8 mouse cellular contexts compared by ENCODE assay signal in genomic region chr13:104286897-104287309, GRCm38 (mm10). TPM values are rescaled to one million over a fixed set of nuclear protein-coding genes. Genes with fewer than 3 reads are reported as not detected.
A peak's percentile ranks its signal among the peaks of the same experiment; 100 is the strongest.
DNase-seq lines count a peak whose midpoint lies in the region; ATAC-seq and TF ChIP-seq lines count a peak whose summit lies in the region.

No protein-coding gene starts in this region.

- no peaks in the 10 kb centered on the region for H3K27me3 ChIP-seq in embryonic facial prominence, embryonic 15.5 days
- H3K27me3 ChIP-seq in heart, adult 2 months (ENCODE audit: control insufficient read depth, insufficient read depth, low read length), result no peaks in the 10 kb centered on the region
- H3K27me3 ChIP-seq in kidney, adult 2 months (replicated peaks; ENCODE audit: control insufficient read depth, insufficient read depth, low read length), result no peaks in the 10 kb centered on the region
- no peaks in the 10 kb centered on the region for H3K27me3 ChIP-seq in limb, embryonic 12.5 days
- H3K27me3 ChIP-seq in midbrain, embryonic 14.5 days (ENCODE audit: control insufficient read depth, insufficient read depth, low read length), result no peaks in the 10 kb centered on the region

- H3K4me1 ChIP-seq in bone marrow, adult 2 months (ENCODE audit: control insufficient read depth, insufficient read depth, low read length), result no peaks in the 10 kb centered on the region
- H3K4me1 ChIP-seq in embryonic facial prominence, embryonic 15.5 days, result peaks cover 11% of the 10 kb centered on the region; the same call in 1 of the 2 replicates
- no peaks in the 10 kb centered on the region for H3K4me1 ChIP-seq in heart, adult 2 months (ENCODE audit: control insufficient read depth, insufficient read depth, low read length)
- H3K4me1 ChIP-seq in kidney, adult 2 months (ENCODE audit: control insufficient read depth, insufficient read depth, low read length), result no peaks in the 10 kb centered on the region; the same call in 1 of the 2 replicates
- H3K4me1 ChIP-seq in limb, embryonic 12.5 days (replicated peaks), result no peaks in the 10 kb centered on the region; the same call in 1 of the 2 replicates
- peaks cover 10% of the 10 kb centered on the region for H3K4me1 ChIP-seq in midbrain, embryonic 14.5 days (ENCODE audit: control insufficient read depth, insufficient read depth, low read length)

- H3K4me3 ChIP-seq in bone marrow, adult 2 months (replicated peaks; ENCODE audit: control insufficient read depth, low read depth, low read length), result peak overlapping the region; percentile 63
- H3K4me3 ChIP-seq in embryonic facial prominence, embryonic 15.5 days (replicated peaks), result peak overlapping the region; percentile 52
- peak overlapping the region; percentile 67 for H3K4me3 ChIP-seq in heart, adult 2 months
- peak overlapping the region; percentile 46 for H3K4me3 ChIP-seq in kidney, adult 2 months (ENCODE audit: insufficient read depth, low read depth, low read length)
- peak overlapping the region; percentile 40 for H3K4me3 ChIP-seq in limb, embryonic 12.5 days (replicated peaks)
- H3K4me3 ChIP-seq in midbrain, embryonic 14.5 days (replicated peaks; ENCODE audit: low read depth, low read length), result peak overlapping the region; percentile 38

- no peaks in the 10 kb centered on the region for H3K9me3 ChIP-seq in embryonic facial prominence, embryonic 15.5 days (replicated peaks)
- no peaks in the 10 kb centered on the region for H3K9me3 ChIP-seq in limb, embryonic 12.5 days
- H3K9me3 ChIP-seq in midbrain, embryonic 14.5 days (ENCODE audit: control insufficient read depth, low read length), result no peaks in the 10 kb centered on the region

- peak; percentile 91 for ATAC-seq in embryonic facial prominence, embryonic 15.5 days (ENCODE audit: insufficient number of reproducible peaks, low FRiP score, low TSS enrichment, low read depth)
- ATAC-seq in limb, embryonic 12.5 days (ENCODE audit: insufficient number of reproducible peaks, insufficient read depth, low FRiP score, low TSS enrichment, low read depth), result peak; percentile 86
- ATAC-seq in midbrain, embryonic 14.5 days (ENCODE audit: low FRiP score, low TSS enrichment), result peak; percentile 93

- TF ChIP-seq CTCF in bone marrow, adult 2 months (IDR thresholded peaks at IDR 0.05; ENCODE audit: control insufficient read depth, insufficient read depth, low read length), result no peak
- no peak for TF ChIP-seq CTCF in heart, adult 2 months (IDR thresholded peaks at IDR 0.05)
- TF ChIP-seq CTCF in kidney, adult 2 months (conservative IDR thresholded peaks at IDR 0.05; ENCODE audit: insufficient read depth, insufficient read length, low read depth, low read length), result no peak

- H3K36me3 ChIP-seq in embryonic facial prominence, embryonic 15.5 days, result no peaks in the 10 kb centered on the region
- H3K36me3 ChIP-seq in heart, adult 2 months (ENCODE audit: control insufficient read depth, insufficient read depth, low read length), result peaks cover 5% of the 10 kb centered on the region
- no peaks in the 10 kb centered on the region for H3K36me3 ChIP-seq in kidney, adult 2 months (ENCODE audit: control insufficient read depth, insufficient read depth, low read length)
- no peaks in the 10 kb centered on the region for H3K36me3 ChIP-seq in limb, embryonic 12.5 days
- H3K36me3 ChIP-seq in midbrain, embryonic 14.5 days (ENCODE audit: control insufficient read depth, insufficient read depth, low read length), result no peaks in the 10 kb centered on the region

- TF ChIP-seq EP300 in heart, adult 2 months (IDR thresholded peaks at IDR 0.05; ENCODE audit: insufficient read depth, low read depth, low read length), result peak; percentile 95

- no peak overlapping the region for H3K9ac ChIP-seq in embryonic facial prominence, embryonic 15.5 days
- H3K9ac ChIP-seq in heart, adult 2 months (ENCODE audit: low read depth, low read length), result peak overlapping the region; percentile 46
- peak overlapping the region; percentile 37 for H3K9ac ChIP-seq in limb, embryonic 12.5 days (replicated peaks)
- H3K9ac ChIP-seq in midbrain, embryonic 14.5 days (replicated peaks; ENCODE audit: low read length), result peak overlapping the region; percentile 24; the same call in 1 of the 2 replicates

- intact Hi-C loops in heart, adult 2 months (cut with DNase I), result loop anchor here (5.0 kb wide), 1 partner anchor 110 kb away; the partner anchor contains the start of genes Trappc13 and Trim23

- H3K27ac ChIP-seq in bone marrow, adult 2 months (ENCODE audit: control insufficient read depth, insufficient read depth, low read depth, low read length, poor library complexity), result peak overlapping the region; percentile 1; the same call in 1 of the 2 replicates
- H3K27ac ChIP-seq in embryonic facial prominence, embryonic 15.5 days (replicated peaks), result peak overlapping the region; percentile 91
- H3K27ac ChIP-seq in heart, adult 2 months, result peak overlapping the region; percentile 90
- H3K27ac ChIP-seq in kidney, adult 2 months (ENCODE audit: insufficient read depth, low read depth, low read length), result peak overlapping the region; percentile 40; the same call in 1 of the 2 replicates
- H3K27ac ChIP-seq in limb, embryonic 12.5 days, result peak overlapping the region; percentile 91
- 0 out of 2 replicates have a peak overlapping the region, but pooled peaks have one; percentile 20 for H3K27ac ChIP-seq in midbrain, embryonic 14.5 days (replicated peaks; ENCODE audit: low read depth, low read length)

- peak overlapping the region; percentile 59 for H3K4me2 ChIP-seq in embryonic facial prominence, embryonic 15.5 days (replicated peaks)
- peak overlapping the region; percentile 76 for H3K4me2 ChIP-seq in limb, embryonic 12.5 days
- H3K4me2 ChIP-seq in midbrain, embryonic 14.5 days (ENCODE audit: low read length), result peak overlapping the region; percentile 62

- under 1% methylated on average over 10 of the region's 10 CpGs for WGBS in bone marrow, adult 2 months
- whole genome bisulfite sequencing in embryonic facial prominence, embryonic 15.5 days, result under 1% methylated on average over 10 of the region's 10 CpGs
- WGBS in heart, adult 2 months, result 0% methylated on average over 10 of the region's 10 CpGs
- under 1% methylated on average over 10 of the region's 10 CpGs for WGBS in kidney, adult 2 months
- WGBS in limb, embryonic 12.5 days, result under 1% methylated on average over 10 of the region's 10 CpGs
- 0% methylated on average over 10 of the region's 10 CpGs for WGBS in midbrain, embryonic 14.5 days

- H3K79me2 ChIP-seq in heart, adult 2 months (replicated peaks; ENCODE audit: control insufficient read depth, insufficient read depth, low read length), result no peaks in the 10 kb centered on the region

- TF ChIP-seq POLR2A in bone marrow, adult 2 months (IDR thresholded peaks at IDR 0.05; ENCODE audit: borderline replicate concordance, control insufficient read depth, low read depth, low read length), result no peak
- TF ChIP-seq POLR2A in heart, adult 2 months (IDR thresholded peaks at IDR 0.05; ENCODE audit: insufficient read depth, low read depth, low read length), result peak; percentile 93
- no peak for TF ChIP-seq POLR2A in kidney, adult 2 months (IDR thresholded peaks at IDR 0.05; ENCODE audit: low read depth, low read length)

- DNase-seq in A20 (ENCODE audit: low read depth, low spot score), result peak; percentile 96
- DNase-seq in heart, adult 2 months, result peak; percentile 89 to 95
- DNase-seq in kidney, adult 2 months, result peak; percentile 98
- DNase-seq in midbrain, embryonic 14.5 days, result peak; percentile 94
- DNase-seq in spleen, adult 18-20 months, result peak; percentile 68 to 73

RNA-seq across cellular contexts. Expression of gene Adamts6, which starts 0.7 kb away (rescaled TPM):
- 0.52 and 1.4 TPM in 2 replicates for polyA plus RNA-seq in bone marrow, adult 2 months (2011; ENCODE audit: insufficient read depth, insufficient read length, low replicate concordance, missing spikeins)
- 1.9 and 2.4 TPM in 2 replicates for polyA plus RNA-seq in embryonic facial prominence, embryonic 15.5 days (2015; fragmentation: Nextera tagmentation; extraction: Ambion mirVana)
- 1 to 10 TPM; 3.3 to 3.6 TPM for total RNA-seq in heart, adult 2 months (2021)
- polyA plus RNA-seq in heart, adult 2 months (2012; rRNA removed), result 1.2 and 2.5 TPM in 2 replicates
- 1.7 and 1.8 TPM in 2 replicates for polyA plus RNA-seq in kidney, adult 2 months (2012; rRNA removed)
- polyA plus RNA-seq in limb, embryonic 12.5 days (2016; fragmentation: Nextera tagmentation; extraction: Ambion mirVana), result 3.9 and 4.5 TPM in 2 replicates
- polyA plus RNA-seq in midbrain, embryonic 14.5 days (2014; fragmentation: Nextera tagmentation; extraction: Ambion mirVana), result 1.8 and 2.2 TPM in 2 replicates

RNA-seq across cellular contexts. Expression of gene Ppwd1, which starts 58.3 kb away (rescaled TPM):
- 12.2 and 16.4 TPM in 2 replicates for polyA plus RNA-seq in bone marrow, adult 2 months (2011; ENCODE audit: insufficient read depth, insufficient read length, low replicate concordance, missing spikeins)
- 14.7 TPM in 2 replicates for polyA plus RNA-seq in embryonic facial prominence, embryonic 15.5 days (2015; fragmentation: Nextera tagmentation; extraction: Ambion mirVana)
- 1 to 10 TPM; 6.3 to 6.8 TPM for total RNA-seq in heart, adult 2 months (2021)
- polyA plus RNA-seq in heart, adult 2 months (2012; rRNA removed), result 1.3 and 3.7 TPM in 2 replicates
- 1.4 and 2.0 TPM in 2 replicates for polyA plus RNA-seq in kidney, adult 2 months (2012; rRNA removed)
- 18.4 and 18.8 TPM in 2 replicates for polyA plus RNA-seq in limb, embryonic 12.5 days (2016; fragmentation: Nextera tagmentation; extraction: Ambion mirVana)
- polyA plus RNA-seq in midbrain, embryonic 14.5 days (2014; fragmentation: Nextera tagmentation; extraction: Ambion mirVana), result 7.9 and 8.1 TPM in 2 replicates

RNA-seq across cellular contexts. Expression of gene Cenpk, which starts 58.5 kb away (rescaled TPM):
- 20.8 and 22.4 TPM in 2 replicates for polyA plus RNA-seq in bone marrow, adult 2 months (2011; ENCODE audit: insufficient read depth, insufficient read length, low replicate concordance, missing spikeins)
- polyA plus RNA-seq in embryonic facial prominence, embryonic 15.5 days (2015; fragmentation: Nextera tagmentation; extraction: Ambion mirVana), result 45.1 and 53.4 TPM in 2 replicates
- total RNA-seq in heart, adult 2 months (2021), result under 1 TPM; 0.29 to 0.32 TPM
- not detected in 2 replicates for polyA plus RNA-seq in heart, adult 2 months (2012; rRNA removed)
- 0.16 and 0.17 TPM in 2 replicates for polyA plus RNA-seq in kidney, adult 2 months (2012; rRNA removed)
- polyA plus RNA-seq in limb, embryonic 12.5 days (2016; fragmentation: Nextera tagmentation; extraction: Ambion mirVana), result 89.4 and 92.6 TPM in 2 replicates
- polyA plus RNA-seq in midbrain, embryonic 14.5 days (2014; fragmentation: Nextera tagmentation; extraction: Ambion mirVana), result 12.0 and 12.9 TPM in 2 replicates

Comparison
In these comparisons a context has a peak if more than half of its experiments do, and no peak if none do; other contexts are left out.
1. Peak in every context shown above with its lines: DNase-seq, ATAC-seq, H3K4me3 ChIP-seq and H3K27ac ChIP-seq.
2. H3K27ac ChIP-seq: peak in every context shown above with its lines; median percentile 91 in embryonic facial prominence, embryonic 15.5 days; 91 in limb, embryonic 12.5 days; 90 in heart, adult 2 months; 40 in kidney, adult 2 months; 20 in midbrain, embryonic 14.5 days; 1 in bone marrow, adult 2 months.
3. RNA of gene Cenpk, which starts 58.5 kb away (polyA plus RNA-seq): 89.4 to 92.6 TPM in limb, embryonic 12.5 days, 45.1 to 53.4 TPM in embryonic facial prominence, embryonic 15.5 days, 20.8 to 22.4 TPM in bone marrow, adult 2 months and 12.0 to 12.9 TPM in midbrain, embryonic 14.5 days; 0.16 to 0.17 TPM in kidney, adult 2 months and not detected in heart, adult 2 months; every median in the first group is over 10 times any median in the second.